Mouse (Mus musculus) bone marrow macrophage, adult 2 months (primary cell): ENCODE results near the gene Hjurp.

Experiments
- CTCF ChIP-seq: IDR thresholded peaks from 2 replicates; pipeline ENCODE4 v1.5.1; 2012; ENCODE audit warnings: low read depth, mild to moderate bottlenecking, low read length, moderate library complexity
- POLR2A ChIP-seq: IDR thresholded peaks from 2 replicates; pipeline ENCODE4 v1.6.1; 2012; ENCODE audit warnings: mild to moderate bottlenecking, low read depth, low read length, borderline replicate concordance

DNA sequence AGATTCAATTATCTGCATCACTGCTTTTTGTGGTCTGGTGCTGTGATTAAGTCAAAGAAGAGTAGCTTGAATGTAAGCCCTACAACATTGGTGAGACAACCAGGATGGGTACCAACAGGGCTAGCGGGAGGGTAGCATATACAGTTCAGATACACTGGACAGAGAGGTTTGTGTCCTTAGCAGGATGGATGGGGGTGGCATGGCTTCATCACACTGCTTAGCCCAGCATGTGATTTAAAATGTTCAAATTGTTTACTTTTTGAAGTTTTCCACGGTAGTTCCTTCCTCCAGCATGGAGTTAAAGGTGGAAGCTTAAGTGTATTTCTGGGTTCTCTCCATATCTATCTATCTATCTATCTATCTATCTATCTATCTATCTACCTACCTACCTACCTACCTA, 11.7 kb upstream of the Hjurp start:
- no peak for TF ChIP-seq CTCF
- no peak for TF ChIP-seq POLR2A
